Mouse (Mus musculus): ENCODE measurements around the gene Cdc123.

GRCm38 (mm10) chr2:5869746-5870145 lies 24.8 kb upstream of the Cdc123 start:
- TF ChIP-seq CTCF (IDR thresholded peaks at IDR 0.05; ENCODE audit: borderline replicate concordance, insufficient read depth, low read depth, low read length) (no peak), POLR2A (IDR thresholded peaks at IDR 0.05; ENCODE audit: borderline replicate concordance, insufficient read depth, low read length) (no peak)
